Mouse (Mus musculus) megakaryocyte, embryonic 14.5 days (primary cell): ENCODE data around the gene Cutal.

Experiments used
- FLI1 ChIP-seq: IDR thresholded peaks from 2 replicates; pipeline ENCODE4 v1.6.1; 2012; ENCODE audit warnings: low read length, inconsistent platforms, mixed read lengths
- GATA1 ChIP-seq: IDR thresholded peaks from 3 replicates; pipeline ENCODE4 v1.6.1; 2012; ENCODE audit warnings: mixed read lengths, low read length, inconsistent platforms, borderline replicate concordance

DNA sequence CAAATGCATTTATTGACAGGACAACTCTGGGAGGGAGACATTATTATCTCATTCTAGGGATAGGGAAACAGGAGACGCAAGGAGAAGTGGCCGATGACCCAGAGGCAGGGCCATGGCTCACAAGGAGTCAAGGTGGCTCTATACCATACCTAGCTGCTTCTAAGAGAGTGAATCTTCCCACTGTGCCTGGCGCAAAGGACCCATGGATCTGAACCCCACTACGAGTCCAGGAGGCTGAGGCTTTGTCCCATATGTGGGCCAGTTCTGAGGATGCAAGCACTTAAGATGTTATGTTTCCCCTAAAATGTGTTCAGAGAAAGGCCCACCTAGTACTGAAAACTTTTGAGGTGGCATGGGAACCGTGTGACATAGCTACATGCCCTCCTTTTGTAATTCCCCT, 37.7 kb downstream of the Cutal start:
- TF ChIP-seq FLI1 (no peak), GATA1 (no peak)
